Mouse (Mus musculus) lung, embryonic 14.5 days (tissue): ENCODE results near the gene Hdac7. TPM values are rescaled to one million over a fixed set of nuclear protein-coding genes. Genes with fewer than 3 reads are reported as not detected.

Experiments used
- ATAC-seq: fragments of 200-750 bp; cut with Nextera tagmentation; 2 replicates; pipeline ENCODE4 v1.8.0; 2017; ENCODE audit warnings: mild to moderate bottlenecking, moderate TSS enrichment, moderate library complexity; ENCODE audit not compliant: insufficient read depth
- DNase-seq: peaks from one replicate; pipeline ENCODE4 v3.0.0-alpha.2; 2015
- H3K27ac ChIP-seq: fragments of 300-500 bp; sonication (generic); 2 replicates; pipeline ENCODE4 v1.5.1; 2014; ENCODE audit warnings: low read depth, mild to moderate bottlenecking, moderate library complexity
- H3K27me3 ChIP-seq: fragments of 300-500 bp; sonication (generic); 2 replicates; pipeline ENCODE4 v1.6.1; 2014; ENCODE audit warnings: low read length, control low read depth; ENCODE audit not compliant: insufficient read depth
- H3K36me3 ChIP-seq: fragments of 300-500 bp; sonication (generic); 2 replicates; pipeline ENCODE4 v1.6.1; 2014; ENCODE audit warnings: control low read depth; ENCODE audit not compliant: insufficient read depth
- H3K4me1 ChIP-seq: fragments of 300-500 bp; sonication (generic); 2 replicates; pipeline ENCODE4 v1.6.1; 2014; ENCODE audit warnings: antibody characterized with exemption, control low read depth; ENCODE audit not compliant: insufficient read depth
- H3K4me2 ChIP-seq: fragments of 300-500 bp; sonication (generic); 2 replicates; pipeline ENCODE4 v1.6.1; 2014; ENCODE audit warnings: mild to moderate bottlenecking
- H3K4me3 ChIP-seq: fragments of 300-500 bp; sonication (generic); 2 replicates; pipeline ENCODE4 v1.5.1; 2014; ENCODE audit warnings: low read depth, low read length
- H3K9ac ChIP-seq: fragments of 300-500 bp; sonication (generic); 2 replicates; pipeline ENCODE4 v1.6.1; 2014
- H3K9me3 ChIP-seq: fragments of 300-500 bp; sonication (generic); 2 replicates; pipeline ENCODE4 v1.6.1; 2016; ENCODE audit warnings: low read depth, low read length, control low read depth
- CTCF ChIP-seq: IDR thresholded peaks from 2 replicates; pipeline ENCODE4 v1.5.1; 2016; ENCODE audit warnings: antibody characterized with exemption, low read depth
- WGBS: fragments of 180-500 bp; shearing (Covaris S2); extraction: QIAGEN DNeasy Blood & Tissue Kit; methylation state at CpG from one replicate; pipeline ENCODE4 v1.1.7; 2014; 5-methylcytosine and 5-hydroxymethylcytosine counted together
- polyA plus RNA-seq: library from polyadenylated mRNA; unstranded; fragments of >200 nt; fragmentation: Nextera tagmentation; extraction: Ambion mirVana; gene quantifications from 2 replicates; pipeline ENCODE4 v1.2.1, GENCODE M21; 2014

Hdac7 gene
- polyA plus RNA-seq, 1 experiment from 2014 or later: 51.2 TPM

DNA sequence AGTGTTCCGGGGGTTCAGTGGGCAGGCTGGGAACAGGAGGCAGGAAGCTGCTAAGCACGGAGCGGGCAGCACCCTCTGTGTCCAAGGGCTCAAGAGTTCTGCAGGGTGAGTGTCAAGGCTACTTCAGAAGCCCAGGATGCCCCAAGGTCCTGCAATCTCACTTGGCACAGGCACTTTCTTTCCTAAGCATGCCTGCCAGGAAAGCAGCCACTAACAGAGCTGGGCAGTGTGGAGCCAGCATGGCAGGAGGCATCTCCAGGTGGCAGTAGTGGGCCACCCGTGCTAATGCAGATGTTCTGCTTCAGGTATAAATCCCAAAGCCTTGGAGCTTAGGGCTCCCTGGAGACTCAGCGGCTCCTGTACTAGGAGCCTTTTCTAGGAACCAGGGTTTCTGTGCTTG, 34.4 kb downstream of the Hdac7 start:
- Histone ChIP-seq H3K27me3 (no peaks in the 10 kb centered on the region), H3K9ac (no peak overlapping the region), H3K9me3 (no peaks in the 10 kb centered on the region), H3K4me2 (no peak overlapping the region), H3K4me1 (peaks cover 12% of the 10 kb centered on the region), H3K36me3 (peaks cover 60% of the 10 kb centered on the region), H3K27ac (no peak overlapping the region), H3K4me3 (no peak overlapping the region)
- WGBS: 91% methylated on average over 5 of the region's 5 CpGs
- ATAC-seq: no peak
- peak; percentile 47 for DNase-seq
- peak; percentile 67 for TF ChIP-seq CTCF

DNA sequence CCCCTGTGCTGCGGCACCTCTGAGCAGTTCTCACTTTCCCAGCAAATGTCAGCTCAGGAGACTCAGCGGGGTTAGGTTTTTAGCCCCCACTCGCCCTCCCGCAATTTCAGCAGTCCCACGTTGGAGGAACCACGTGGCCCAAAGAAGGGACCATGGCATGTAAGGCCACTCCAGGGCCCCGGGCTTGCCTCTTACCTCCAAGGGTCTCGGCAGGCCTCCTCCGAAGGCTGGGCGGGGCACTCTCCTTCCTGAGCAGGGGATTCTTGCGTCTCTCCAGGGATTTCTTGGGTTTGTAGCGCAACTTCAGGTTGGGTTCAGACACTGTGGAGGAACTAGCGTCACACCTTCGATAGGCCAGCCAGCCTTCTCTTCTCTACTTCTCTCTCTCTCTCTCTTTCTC, 35.1 kb downstream of the Hdac7 start:
- H3K27ac ChIP-seq: no peak overlapping the region
- H3K9me3 ChIP-seq: no peaks in the 10 kb centered on the region
- H3K4me3 ChIP-seq: no peak overlapping the region
- DNase-seq (no peak), ATAC-seq (no peak)
- H3K4me1 ChIP-seq: peaks cover 12% of the 10 kb centered on the region
- no peak overlapping the region for H3K4me2 ChIP-seq
- no peaks in the 10 kb centered on the region for H3K27me3 ChIP-seq
- peaks cover 64% of the 10 kb centered on the region for H3K36me3 ChIP-seq
- 77% methylated on average over 14 of the region's 14 CpGs for WGBS
- TF ChIP-seq CTCF: no peak
- H3K9ac ChIP-seq: no peak overlapping the region

DNA sequence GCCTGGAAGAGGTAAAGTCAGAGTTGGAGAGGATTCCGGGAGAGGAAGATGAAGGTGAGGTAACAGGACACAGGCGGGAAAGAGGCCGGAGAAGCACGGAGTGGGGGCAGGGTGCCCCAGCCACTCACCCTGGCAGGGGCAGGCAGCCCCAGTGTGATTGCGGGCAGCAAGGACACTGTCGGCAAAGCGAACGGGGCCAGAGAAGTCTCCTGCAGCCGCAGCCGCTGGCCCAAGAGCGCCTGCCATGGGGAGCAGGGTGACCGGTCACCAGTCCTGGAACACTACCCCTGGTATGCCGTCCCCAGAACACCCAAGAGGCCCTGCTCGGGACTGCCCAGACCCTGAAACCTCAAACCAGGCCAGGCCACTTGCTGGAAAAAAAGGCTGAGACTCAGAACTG, 35.8 kb downstream of the Hdac7 start:
- H3K27me3 ChIP-seq: no peaks in the 10 kb centered on the region
- no peak overlapping the region for H3K27ac ChIP-seq
- ATAC-seq: no peak
- H3K4me1 ChIP-seq: 0 out of 2 replicates have a peak, but pooled peaks cover 6% of the 10 kb centered on the region
- no peak overlapping the region for H3K4me2 ChIP-seq
- no peak overlapping the region for H3K4me3 ChIP-seq
- no peaks in the 10 kb centered on the region for H3K9me3 ChIP-seq
- no peak for TF ChIP-seq CTCF
- H3K36me3 ChIP-seq: peaks cover 64% of the 10 kb centered on the region
- no peak overlapping the region for H3K9ac ChIP-seq
- no peak for DNase-seq
- 84% methylated on average over 14 of the region's 14 CpGs for WGBS

DNA sequence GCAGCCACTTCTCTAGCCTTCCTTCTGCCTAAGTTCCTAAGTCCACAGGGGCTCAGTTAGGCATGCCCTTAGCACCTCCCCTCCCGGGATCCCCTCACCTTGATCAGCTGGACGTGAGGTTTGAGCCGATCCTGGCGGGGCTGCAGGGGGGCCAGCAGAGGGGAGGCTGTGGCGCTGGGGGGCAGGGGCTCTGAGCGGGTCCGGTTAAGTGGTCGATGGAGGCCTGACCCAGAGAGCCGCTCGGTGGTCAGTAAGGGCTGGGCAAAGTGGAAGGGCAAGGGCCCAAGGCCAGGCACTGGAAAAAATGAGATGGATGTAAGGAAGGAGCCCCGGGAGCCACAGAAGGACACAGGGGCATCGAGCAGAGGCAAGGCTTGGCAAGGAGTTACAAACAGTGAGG, 36.4 kb downstream of the Hdac7 start:
- TF ChIP-seq CTCF: no peak
- DNase-seq (no peak), ATAC-seq (no peak)
- Histone ChIP-seq H3K9me3 (no peaks in the 10 kb centered on the region), H3K4me1 (no peaks in the 10 kb centered on the region), H3K27ac (no peak overlapping the region), H3K4me2 (no peak overlapping the region), H3K36me3 (peaks cover 64% of the 10 kb centered on the region), H3K4me3 (no peak overlapping the region), H3K9ac (no peak overlapping the region), H3K27me3 (no peaks in the 10 kb centered on the region)
- WGBS: 64% methylated on average over 12 of the region's 12 CpGs

DNA sequence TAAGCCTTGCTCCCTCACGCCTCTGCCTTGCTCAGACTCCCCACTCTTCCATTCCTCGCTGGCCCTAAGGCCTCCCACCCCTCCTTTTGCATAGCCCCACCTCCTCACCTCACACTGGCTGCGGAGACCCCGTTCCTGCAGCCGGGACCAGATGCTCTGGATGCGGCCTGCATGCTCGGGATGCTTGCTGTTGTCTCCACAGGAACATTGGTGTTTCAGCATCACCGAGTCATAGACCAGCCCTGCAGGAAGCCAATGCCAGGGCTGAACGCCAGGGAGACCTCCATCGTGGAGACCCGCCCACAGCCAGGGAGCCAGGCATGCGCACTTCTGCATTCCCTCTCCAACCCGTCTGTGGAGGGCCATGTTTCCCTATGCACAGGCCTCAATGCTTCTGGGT, 41.7 kb downstream of the Hdac7 start:
- ATAC-seq (peak; percentile 54; the same call in 1 of the 2 replicates), DNase-seq (peak; percentile 56)
- Histone ChIP-seq H3K4me2 (no peak overlapping the region), H3K9me3 (no peaks in the 10 kb centered on the region), H3K9ac (no peak overlapping the region), H3K4me3 (no peak overlapping the region), H3K36me3 (peaks cover 79% of the 10 kb centered on the region), H3K4me1 (no peaks in the 10 kb centered on the region), H3K27ac (no peak overlapping the region), H3K27me3 (no peaks in the 10 kb centered on the region)
- no peak for TF ChIP-seq CTCF
- WGBS: 26% methylated on average over 13 of the region's 13 CpGs

DNA sequence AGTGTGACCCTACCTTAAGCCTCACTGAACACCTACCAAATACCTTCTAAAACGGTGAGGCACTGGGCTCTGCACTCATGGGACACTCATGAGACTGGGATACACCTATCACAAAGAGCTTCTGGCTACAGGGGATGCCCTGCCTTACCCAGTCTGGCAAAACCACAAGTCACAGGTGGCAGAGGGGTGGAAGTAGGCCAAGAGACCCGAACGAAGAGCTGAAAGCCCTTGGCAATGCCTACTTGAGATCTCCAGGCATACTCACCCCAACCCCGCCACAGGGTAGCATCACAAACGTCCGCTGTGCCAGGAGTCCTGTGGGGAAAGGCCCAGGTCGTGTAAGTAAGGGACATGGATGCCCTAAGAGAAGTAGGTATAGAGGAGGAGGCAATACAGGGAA, 42.5 kb downstream of the Hdac7 start:
- WGBS: 79% methylated on average over 7 of the region's 7 CpGs
- peaks cover 79% of the 10 kb centered on the region for H3K36me3 ChIP-seq

DNA sequence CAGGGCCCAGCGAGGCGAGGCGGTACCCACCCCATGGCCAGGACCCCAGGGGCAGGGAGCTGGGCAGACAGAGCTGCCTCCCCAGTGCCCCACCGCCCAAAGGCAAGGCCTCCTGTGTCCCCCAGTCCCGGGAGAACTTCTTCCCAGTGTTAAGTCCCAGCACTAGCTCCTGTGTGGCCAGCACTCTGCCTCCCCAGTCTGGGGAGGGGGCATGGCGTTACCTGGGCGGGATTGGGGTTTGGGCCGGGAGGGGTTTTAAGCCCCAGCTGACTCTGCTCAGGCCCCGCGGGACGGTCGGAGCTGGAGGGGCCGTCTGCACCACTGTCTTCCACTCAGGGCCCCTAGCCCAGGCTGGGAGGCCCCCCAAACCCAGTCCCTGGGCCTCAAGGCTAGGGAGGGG, 43.4 kb downstream of the Hdac7 start:
- DNase-seq: no peak
- Histone ChIP-seq H3K27ac (no peak overlapping the region), H3K4me3 (no peak overlapping the region), H3K36me3 (peaks cover 80% of the 10 kb centered on the region), H3K4me1 (no peaks in the 10 kb centered on the region), H3K9ac (no peak overlapping the region), H3K27me3 (no peaks in the 10 kb centered on the region), H3K4me2 (no peak overlapping the region), H3K9me3 (no peaks in the 10 kb centered on the region)
- ATAC-seq: no peak
- no peak for TF ChIP-seq CTCF
- WGBS: 81% methylated on average over 13 of the region's 13 CpGs

More for the DNA sequence above, 42.5 kb downstream of the Hdac7 start:
- no peak overlapping the region for H3K4me2 ChIP-seq
- no peaks in the 10 kb centered on the region for H3K9me3 ChIP-seq
- DNase-seq (no peak), ATAC-seq (no peak)
- no peak overlapping the region for H3K4me3 ChIP-seq
- no peaks in the 10 kb centered on the region for H3K4me1 ChIP-seq
- H3K27me3 ChIP-seq: no peaks in the 10 kb centered on the region
- H3K9ac ChIP-seq: no peak overlapping the region
- no peak overlapping the region for H3K27ac ChIP-seq
- no peak for TF ChIP-seq CTCF

DNA sequence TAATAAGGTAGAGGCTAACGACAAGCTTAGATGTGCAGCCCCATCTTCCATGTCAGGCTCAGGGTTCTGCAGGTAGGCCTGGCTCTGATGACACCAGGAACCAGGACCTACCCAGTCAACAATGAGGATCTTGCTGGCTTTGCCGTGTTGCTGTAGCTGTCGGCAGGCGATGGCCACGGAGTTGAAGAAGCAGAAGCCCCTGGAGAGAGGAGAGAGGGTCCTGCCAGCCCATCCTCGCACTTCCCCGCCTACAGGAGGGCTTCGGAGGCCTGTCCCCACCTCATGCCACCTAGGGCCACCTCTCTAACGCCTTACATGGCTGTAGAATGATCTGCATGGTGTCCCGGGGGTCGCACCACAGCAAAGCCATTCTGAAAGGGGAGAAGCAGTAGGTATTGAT, 44.9 kb downstream of the Hdac7 start:
- ATAC-seq: no peak
- Histone ChIP-seq H3K27ac (no peak overlapping the region), H3K4me2 (no peak overlapping the region), H3K27me3 (no peaks in the 10 kb centered on the region), H3K9me3 (no peaks in the 10 kb centered on the region), H3K4me3 (no peak overlapping the region), H3K9ac (no peak overlapping the region), H3K36me3 (peaks cover 84% of the 10 kb centered on the region), H3K4me1 (no peaks in the 10 kb centered on the region)
- WGBS: 88% methylated on average over 11 of the region's 11 CpGs
- TF ChIP-seq CTCF: no peak
- DNase-seq: no peak
